Mouse (Mus musculus) lung, postnatal 25 days (tissue): Measurements from ENCODE around the gene Proca1.
A peak's percentile ranks its signal among the peaks of the same experiment; 100 is the strongest.
"Not testable (repeated sequence)": the region's sequence is repeated elsewhere in the genome, so short reads cannot be mapped to it uniquely, and the experiment has no call there.

Experiments used
- DNase-seq: peaks from one replicate; pipeline ENCODE4 v3.0.0; 2022; ENCODE audit warnings: low spot score

Gene Proca1

GRCm38 (mm10) chr11:78182450-78182849, 10.7 kb upstream of the Proca1 start:
- no peak for DNase-seq

- peak; percentile 93 for DNase-seq
Observed at GRCm38 (mm10) chr11:78182961-78183844, 10.0 kb upstream of the Proca1 start, which contains the start of gene Rpl23a. Gene Rpl23a, minus strand, starts transcription at chr11:78183584.

GRCm38 (mm10) chr11:78183884-78184514, 9.2 kb upstream of the Proca1 start:
- DNase-seq, result no peak

GRCm38 (mm10) chr11:78184702-78185101, 8.5 kb upstream of the Proca1 start:
- DNase-seq, result not testable (repeated sequence)

GRCm38 (mm10) chr11:78188331-78189233, 4.6 kb upstream of the Proca1 start, which contains the start of gene Rab34:
Gene Rab34, plus strand, starts transcription at chr11:78188430.
- peak; percentile 60 for DNase-seq

- DNase-seq, result peak; percentile 37
Observed at GRCm38 (mm10) chr11:78189234-78190040, 3.8 kb upstream of the Proca1 start.

- no peak for DNase-seq
Observed at GRCm38 (mm10) chr11:78190041-78190440, 3.2 kb upstream of the Proca1 start.

- peak; percentile 82 for DNase-seq
Observed at GRCm38 (mm10) chr11:78194411-78195100, 1.4 kb downstream of the Proca1 start.

GRCm38 (mm10) chr11:78195101-78195863, 2.1 kb downstream of the Proca1 start:
- DNase-seq, result no peak

- no peak for DNase-seq
Observed at GRCm38 (mm10) chr11:78202372-78202771, 9.2 kb downstream of the Proca1 start.

GRCm38 (mm10) chr11:78204287-78204686, 11.1 kb downstream of the Proca1 start:
- no peak for DNase-seq

GRCm38 (mm10) chr11:78205361-78206206, 12.4 kb downstream of the Proca1 start:
- no peak for DNase-seq

GRCm38 (mm10) chr11:78207190-78207589, 14.0 kb downstream of the Proca1 start:
- DNase-seq, result no peak

GRCm38 (mm10) chr11:78209886-78210285, 16.7 kb downstream of the Proca1 start:
- DNase-seq, result no peak

GRCm38 (mm10) chr11:78210615-78211014, 17.4 kb downstream of the Proca1 start:
- DNase-seq, result no peak

- no peak for DNase-seq
Observed at GRCm38 (mm10) chr11:78211513-78211912, 18.3 kb downstream of the Proca1 start.

- DNase-seq, result peak; percentile 29
Observed at GRCm38 (mm10) chr11:78213086-78213817, 20.1 kb downstream of the Proca1 start.

GRCm38 (mm10) chr11:78215709-78216317, 22.6 kb downstream of the Proca1 start:
- peak; percentile 5 for DNase-seq
